Mouse (Mus musculus): ENCODE data around the gene Skap1.
"Not testable (repeated sequence)": the region's sequence is repeated elsewhere in the genome, so short reads cannot be mapped to it uniquely, and the experiment has no call there.

DNA sequence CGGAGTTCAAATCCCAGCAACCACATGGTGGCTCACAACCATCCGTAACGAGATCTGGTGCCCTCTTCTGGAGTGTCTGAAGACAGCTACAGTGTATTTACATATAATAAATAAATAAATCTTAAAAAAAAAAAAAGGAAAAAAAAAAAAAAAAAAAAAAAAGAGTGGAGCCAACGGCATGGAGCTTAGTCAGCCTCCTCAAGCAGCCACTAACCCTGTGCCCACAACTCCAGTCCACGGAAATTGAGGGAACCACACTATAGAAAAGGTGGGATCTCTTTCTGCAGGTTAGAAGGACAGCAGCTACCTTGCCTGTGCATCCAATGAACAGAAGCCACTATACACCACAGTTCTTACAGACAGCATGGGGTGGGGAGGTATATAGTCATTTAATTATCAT is 250.8 kb downstream of the Skap1 start:
- not testable (repeated sequence) for TF ChIP-seq EP300, CTCF (IDR thresholded peaks at IDR 0.05; ENCODE audit: low read depth)
